Mouse (Mus musculus): ENCODE measurements around the gene Nedd4.
"Not testable (repeated sequence)": the region's sequence is repeated elsewhere in the genome, so short reads cannot be mapped to it uniquely, and the experiment has no call there.

The Nedd4 gene

GRCm38 (mm10) chr9:72661895-72662661 lies at the start of gene Nedd4:
Gene Nedd4 (plus strand): TSS chr9:72662346.
- DNase-seq (ENCODE audit: low spot score), result peak; percentile 96

GRCm38 (mm10) chr9:72613884-72614283 lies 48.3 kb upstream of the Nedd4 start:
- no peak for DNase-seq (ENCODE audit: low spot score)

GRCm38 (mm10) chr9:72614786-72615480 lies 47.2 kb upstream of the Nedd4 start:
- DNase-seq (ENCODE audit: low spot score), result peak; percentile 43

- DNase-seq (ENCODE audit: low spot score), result no peak
Measured at GRCm38 (mm10) chr9:72618037-72618436, 44.1 kb upstream of the Nedd4 start.

- DNase-seq (ENCODE audit: low spot score), result no peak
Measured at GRCm38 (mm10) chr9:72623605-72624004, 38.5 kb upstream of the Nedd4 start.

- DNase-seq (ENCODE audit: low spot score), result no peak
Measured at GRCm38 (mm10) chr9:72627598-72627997, 34.5 kb upstream of the Nedd4 start.

GRCm38 (mm10) chr9:72628591-72628990 lies 33.6 kb upstream of the Nedd4 start:
- no peak for DNase-seq (ENCODE audit: low spot score)

- DNase-seq (ENCODE audit: low spot score), result no peak
Measured at GRCm38 (mm10) chr9:72632198-72632597, 29.9 kb upstream of the Nedd4 start.

- peak; percentile 81 for DNase-seq (ENCODE audit: low spot score)
Measured at GRCm38 (mm10) chr9:72635134-72635533, 27.0 kb upstream of the Nedd4 start.

- DNase-seq (ENCODE audit: low spot score), result no peak
Measured at GRCm38 (mm10) chr9:72636547-72636946, 25.6 kb upstream of the Nedd4 start.

GRCm38 (mm10) chr9:72637243-72637642 lies 24.9 kb upstream of the Nedd4 start:
- DNase-seq (ENCODE audit: low spot score), result no peak

GRCm38 (mm10) chr9:72638951-72639842 lies 22.9 kb upstream of the Nedd4 start:
- DNase-seq (ENCODE audit: low spot score), result peak; percentile 92

GRCm38 (mm10) chr9:72639843-72640621 lies 22.1 kb upstream of the Nedd4 start:
- DNase-seq (ENCODE audit: low spot score), result peak; percentile 94

GRCm38 (mm10) chr9:72640642-72641041 lies 21.5 kb upstream of the Nedd4 start:
- DNase-seq (ENCODE audit: low spot score), result no peak

- peak; percentile 29 for DNase-seq (ENCODE audit: low spot score)
Measured at GRCm38 (mm10) chr9:72641093-72641680, 21.0 kb upstream of the Nedd4 start.

- DNase-seq (ENCODE audit: low spot score), result not testable (repeated sequence)
Measured at GRCm38 (mm10) chr9:72642756-72643447, 19.2 kb upstream of the Nedd4 start.

GRCm38 (mm10) chr9:72643651-72644417 lies 18.3 kb upstream of the Nedd4 start:
- DNase-seq (ENCODE audit: low spot score), result peak; percentile 28

GRCm38 (mm10) chr9:72644418-72645110 lies 17.6 kb upstream of the Nedd4 start:
- no peak for DNase-seq (ENCODE audit: low spot score)

GRCm38 (mm10) chr9:72649781-72650180 lies 12.4 kb upstream of the Nedd4 start:
- DNase-seq (ENCODE audit: low spot score), result no peak

All from embryo, embryonic 10.5 days (tissue).